Mouse (Mus musculus) myocyte (in vitro differentiated cells): ENCODE measurements around the gene Srsf3.

Experiments
- POLR2A ChIP-seq: IDR thresholded peaks from one replicate; pipeline ENCODE4 v1.6.1; 2011; ENCODE audit warnings: low read depth, mild to moderate bottlenecking, control low read depth, moderate library complexity; ENCODE audit not compliant: insufficient read length
- POLR2AphosphoS2 ChIP-seq: IDR thresholded peaks from one replicate; pipeline ENCODE4 v1.6.1; 2011; ENCODE audit warnings: low read depth, control low read depth; ENCODE audit not compliant: insufficient read length
- TCF12 ChIP-seq: IDR thresholded peaks from one replicate; pipeline ENCODE4 v1.6.1; 2011; ENCODE audit warnings: mild to moderate bottlenecking, control low read depth; ENCODE audit not compliant: poor library complexity, insufficient read depth, severe bottlenecking
- USF1 ChIP-seq: IDR thresholded peaks from one replicate; pipeline ENCODE4 v1.6.1; 2011; ENCODE audit warnings: low read depth, mild to moderate bottlenecking, control low read depth, moderate library complexity

- TF ChIP-seq POLR2A (no peak), TCF12 (no peak), POLR2AphosphoS2 (no peak), USF1 (no peak)
Measured at GRCm38 (mm10) chr17:28994615-28995014, 37.8 kb upstream of the Srsf3 start.
